Mouse (Mus musculus) lung, postnatal 0 days (tissue): ENCODE measurements around the gene Smad5. TPM values are rescaled to one million over a fixed set of nuclear protein-coding genes. Genes with fewer than 3 reads are reported as not detected.

ENCODE experiments used
- ATAC-seq: fragments of 200-750 bp; cut with Nextera tagmentation; 2 replicates; pipeline ENCODE4 v1.8.0; 2017; ENCODE audit warnings: moderate library complexity
- DNase-seq: peaks from one replicate; pipeline ENCODE4 v3.0.0-alpha.2; 2016; ENCODE audit warnings: low spot score
- H3K27ac ChIP-seq: fragments of 300-500 bp; sonication (generic); 2 replicates; pipeline ENCODE4 v1.5.1; 2014; ENCODE audit warnings: antibody characterized with exemption, mild to moderate bottlenecking, low read length, mixed read lengths
- H3K27me3 ChIP-seq: fragments of 300-500 bp; sonication (generic); replicated peaks from 2 replicates; pipeline ENCODE4 v1.6.1; 2014; ENCODE audit warnings: low read length, mixed read lengths; ENCODE audit not compliant: insufficient read depth
- H3K36me3 ChIP-seq: fragments of 300-500 bp; sonication (generic); 2 replicates; pipeline ENCODE4 v1.6.1; 2014; ENCODE audit warnings: low read length, mixed read lengths; ENCODE audit not compliant: insufficient read depth
- H3K4me1 ChIP-seq: fragments of 300-500 bp; sonication (generic); 2 replicates; pipeline ENCODE4 v1.6.1; 2014; ENCODE audit warnings: antibody characterized with exemption, low read depth, low read length, mixed read lengths; ENCODE audit not compliant: insufficient read depth
- H3K4me2 ChIP-seq: fragments of 300-500 bp; sonication (generic); replicated peaks from 2 replicates; pipeline ENCODE4 v1.6.1; 2014; ENCODE audit warnings: low read depth, mild to moderate bottlenecking, low read length, moderate library complexity, mixed read lengths
- H3K4me3 ChIP-seq: fragments of 300-500 bp; sonication (generic); 2 replicates; pipeline ENCODE4 v1.5.1; 2014; ENCODE audit warnings: low read depth, low read length
- H3K9ac ChIP-seq: fragments of 300-500 bp; sonication (generic); replicated peaks from 2 replicates; pipeline ENCODE4 v1.6.1; 2014; ENCODE audit warnings: low read depth, mild to moderate bottlenecking
- H3K9me3 ChIP-seq: fragments of 300-500 bp; sonication (generic); 2 replicates; pipeline ENCODE4 v1.6.1; 2016; ENCODE audit warnings: low read length, mixed read lengths
- CTCF ChIP-seq: IDR thresholded peaks from 2 replicates; pipeline ENCODE4 v1.5.1; 2016; ENCODE audit warnings: antibody characterized with exemption, mild to moderate bottlenecking
- EP300 ChIP-seq: IDR thresholded peaks from 2 replicates; pipeline ENCODE4 v1.6.1; 2016; ENCODE audit warnings: antibody characterized with exemption, mild to moderate bottlenecking, control low read depth
- WGBS: fragments of 180-500 bp; shearing (Covaris S2); extraction: QIAGEN DNeasy Blood & Tissue Kit; methylation state at CpG from one replicate; pipeline ENCODE4 v1.1.7; 2014; 5-methylcytosine and 5-hydroxymethylcytosine counted together
- polyA plus RNA-seq: library from polyadenylated mRNA; unstranded; fragments of >200 nt; fragmentation: Nextera tagmentation; extraction: Ambion mirVana; gene quantifications from 2 replicates; pipeline ENCODE4 v1.2.1, GENCODE M21; 2015

The Smad5 gene
- polyA plus RNA-seq, 1 experiment from 2014 or later = 16.6 TPM

DNA sequence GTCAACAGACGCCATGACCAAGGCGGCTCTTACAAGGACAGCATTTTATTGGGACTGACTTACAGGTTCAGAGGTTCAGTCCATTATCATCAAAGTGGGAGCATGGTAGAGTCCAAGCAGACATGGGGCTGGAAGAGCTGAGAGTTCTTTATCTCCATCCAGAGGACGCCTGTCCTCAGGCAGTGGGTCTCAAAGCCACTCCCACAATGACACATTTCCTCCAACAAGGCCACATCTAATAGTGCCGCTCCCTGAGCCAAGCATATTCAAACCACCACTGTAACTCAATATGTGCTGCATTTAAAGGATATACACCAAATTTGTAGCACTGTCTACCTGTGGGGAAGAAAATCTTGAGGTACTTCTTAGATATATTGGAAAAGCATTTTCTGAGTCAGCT is 31.8 kb downstream of the Smad5 start:
- 74% methylated on average over 4 of the region's 4 CpGs for WGBS

DNA sequence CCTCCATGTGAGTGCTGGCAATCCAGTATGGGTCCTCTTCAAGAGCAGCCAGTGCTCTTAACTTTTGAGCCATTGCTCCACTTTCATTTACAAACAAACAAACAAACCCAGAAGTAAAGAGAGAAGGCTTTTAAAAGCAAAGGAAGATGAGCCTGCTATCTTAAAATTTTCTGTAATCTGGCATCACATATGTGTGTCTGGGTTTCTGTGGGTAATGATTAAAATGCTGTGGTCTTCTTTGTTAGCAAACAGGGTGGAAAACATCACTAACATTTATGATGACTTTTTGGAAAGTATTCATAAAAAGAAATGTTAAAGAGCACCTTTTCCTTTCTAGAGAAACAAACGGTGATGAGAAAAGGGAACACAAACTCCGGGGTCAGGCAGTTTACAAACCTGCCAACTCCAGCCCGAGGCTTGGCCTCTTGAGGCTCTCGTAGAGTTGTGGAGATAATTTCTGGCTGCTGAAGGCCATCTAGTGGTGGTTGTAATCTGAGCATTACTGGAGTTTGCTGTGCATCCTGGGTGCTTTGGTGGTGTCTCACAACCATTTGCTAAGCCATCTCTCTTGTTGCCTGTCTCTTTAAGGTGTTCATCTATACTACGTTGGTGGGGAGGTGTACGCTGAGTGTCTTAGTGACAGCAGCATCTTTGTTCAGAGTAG is 32.5 kb downstream of the Smad5 start:
- H3K9ac ChIP-seq = no peak overlapping the region
- no peak overlapping the region for H3K4me3 ChIP-seq
- peak; percentile 57 for ATAC-seq
- no peak for TF ChIP-seq EP300
- TF ChIP-seq CTCF = peak; percentile 79
- H3K36me3 ChIP-seq = peaks cover 17% of the 10 kb centered on the region
- H3K27ac ChIP-seq = no peak overlapping the region
- 38% methylated on average over 6 of the region's 6 CpGs for WGBS
- no peaks in the 10 kb centered on the region for H3K27me3 ChIP-seq
- no peaks in the 10 kb centered on the region for H3K4me1 ChIP-seq
- no peak overlapping the region for H3K4me2 ChIP-seq
- DNase-seq = peak; percentile 71
- H3K9me3 ChIP-seq = no peaks in the 10 kb centered on the region

More for the DNA sequence above, 31.8 kb downstream of the Smad5 start:
- no peak overlapping the region for H3K27ac ChIP-seq
- DNase-seq (no peak), ATAC-seq (no peak; the same call in 1 of the 2 replicates)
- H3K9me3 ChIP-seq = no peaks in the 10 kb centered on the region
- no peak overlapping the region for H3K9ac ChIP-seq
- H3K4me2 ChIP-seq = no peak overlapping the region
- no peak overlapping the region for H3K4me3 ChIP-seq
- H3K4me1 ChIP-seq = no peaks in the 10 kb centered on the region
- no peak for TF ChIP-seq EP300
- TF ChIP-seq CTCF = no peak
- peaks cover 17% of the 10 kb centered on the region for H3K36me3 ChIP-seq
- no peaks in the 10 kb centered on the region for H3K27me3 ChIP-seq

DNA sequence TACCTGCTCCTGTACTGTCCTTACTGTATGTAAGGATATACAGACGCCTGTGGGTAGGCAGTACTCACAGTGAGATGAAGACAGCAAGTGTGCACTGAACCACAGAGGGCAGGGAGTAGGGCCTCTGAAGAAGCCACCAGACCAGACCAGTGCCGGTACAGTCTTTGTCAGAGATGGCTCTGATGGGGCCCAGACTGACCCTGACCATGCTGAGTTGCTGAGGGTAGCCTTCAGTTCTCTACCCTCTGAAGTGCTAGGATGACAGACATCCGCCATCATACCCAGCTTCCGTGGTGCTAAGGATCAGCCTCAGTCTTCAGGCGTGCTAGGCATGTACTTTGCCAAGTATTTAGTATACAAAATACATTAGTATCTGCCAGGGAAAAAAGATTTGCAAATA is 36.7 kb downstream of the Smad5 start:
- Histone ChIP-seq H3K27me3 (no peaks in the 10 kb centered on the region), H3K9ac (no peak overlapping the region), H3K27ac (no peak overlapping the region), H3K4me2 (no peak overlapping the region), H3K9me3 (no peaks in the 10 kb centered on the region), H3K4me1 (no peaks in the 10 kb centered on the region), H3K36me3 (peaks cover 6% of the 10 kb centered on the region; the same call in 1 of the 2 replicates), H3K4me3 (no peak overlapping the region)
- TF ChIP-seq CTCF (no peak), EP300 (no peak)
- no peak for ATAC-seq
- 88% methylated on average over 5 of the region's 5 CpGs for WGBS
- DNase-seq = no peak

DNA sequence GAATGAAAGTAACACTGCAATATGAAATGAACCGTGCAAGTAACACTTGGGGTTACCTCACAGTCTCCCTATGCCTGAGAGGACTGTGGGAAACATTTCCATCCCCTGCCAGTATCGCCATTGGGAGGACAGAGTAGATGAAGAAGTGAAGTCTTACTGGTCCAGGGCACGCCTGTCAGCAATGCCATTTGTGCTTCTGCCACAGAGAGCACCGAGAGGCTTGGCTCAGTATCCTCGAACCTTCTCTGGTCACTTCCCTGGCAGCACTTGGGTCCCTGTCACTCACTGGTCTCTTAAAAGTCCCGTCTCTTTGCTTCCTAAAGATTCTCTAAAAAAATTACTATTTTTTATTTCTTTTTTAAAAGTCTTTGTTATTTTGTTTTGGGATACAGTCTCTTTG is 37.7 kb downstream of the Smad5 start:
- Histone ChIP-seq H3K9ac (no peak overlapping the region), H3K27me3 (no peaks in the 10 kb centered on the region), H3K4me3 (no peak overlapping the region), H3K27ac (no peak overlapping the region), H3K4me1 (no peaks in the 10 kb centered on the region), H3K36me3 (peaks cover 6% of the 10 kb centered on the region; the same call in 1 of the 2 replicates), H3K9me3 (no peaks in the 10 kb centered on the region), H3K4me2 (no peak overlapping the region)
- WGBS = 83% methylated on average over 6 of the region's 6 CpGs
- ATAC-seq (no peak), DNase-seq (no peak)
- TF ChIP-seq EP300 = no peak
- no peak for TF ChIP-seq CTCF

DNA sequence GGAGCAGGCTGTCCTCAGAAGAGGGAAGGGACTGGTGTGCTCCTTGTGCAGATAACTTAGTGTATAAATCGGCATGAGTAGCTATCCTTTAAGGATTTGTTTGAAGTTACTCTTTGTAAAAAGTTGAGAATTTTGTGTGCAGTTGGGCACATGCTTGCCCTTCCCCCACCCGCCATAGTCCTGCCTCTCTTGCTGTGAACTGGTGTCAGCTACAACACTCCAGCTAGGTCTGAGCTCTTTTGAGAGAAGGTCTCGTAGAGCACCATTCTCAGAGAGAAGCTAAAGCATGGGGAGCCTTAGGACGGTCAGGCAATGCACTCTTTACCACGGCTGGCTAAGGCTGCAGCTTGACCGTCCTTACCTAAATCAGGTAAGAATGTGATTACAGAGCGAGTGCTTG is 38.9 kb downstream of the Smad5 start:
- Histone ChIP-seq H3K4me3 (no peak overlapping the region), H3K27ac (no peak overlapping the region), H3K9ac (no peak overlapping the region), H3K9me3 (no peaks in the 10 kb centered on the region), H3K27me3 (no peaks in the 10 kb centered on the region), H3K36me3 (no peaks in the 10 kb centered on the region; the same call in 1 of the 2 replicates), H3K4me2 (no peak overlapping the region), H3K4me1 (no peaks in the 10 kb centered on the region; the same call in 1 of the 2 replicates)
- DNase-seq (no peak), ATAC-seq (no peak)
- WGBS = 71% methylated on average over 7 of the region's 7 CpGs
- TF ChIP-seq EP300 (no peak), CTCF (no peak)

DNA sequence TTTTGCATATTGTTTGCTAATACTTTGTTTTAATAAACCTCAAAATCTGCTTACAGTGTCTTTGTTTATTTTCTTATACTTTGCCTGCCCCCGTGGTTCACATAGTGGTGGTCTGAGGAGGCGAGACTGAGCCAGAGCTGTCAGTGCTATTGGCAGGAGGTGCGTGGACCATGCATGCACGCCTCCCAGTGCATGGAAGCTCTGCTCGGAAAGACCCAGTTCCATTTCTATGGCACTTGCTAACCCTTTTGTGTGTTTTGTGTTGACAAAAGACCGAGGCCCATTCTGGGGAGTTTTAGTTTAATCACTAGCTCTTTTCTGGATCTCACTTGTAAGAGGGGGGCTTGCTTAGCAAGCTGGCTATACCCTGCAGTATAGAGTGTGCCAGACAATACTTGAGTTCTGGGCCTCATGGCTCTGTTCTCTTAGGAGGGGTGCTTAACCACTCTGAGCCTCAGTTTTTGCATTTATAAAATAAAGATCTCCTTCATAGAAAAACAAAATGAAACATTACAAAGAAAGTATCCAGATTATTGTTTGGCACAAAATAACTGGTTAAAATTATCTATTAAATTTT is 39.6 kb downstream of the Smad5 start:
- H3K4me2 ChIP-seq = no peak overlapping the region
- WGBS = 56% methylated on average over 6 of the region's 6 CpGs
- no peak overlapping the region for H3K9ac ChIP-seq
- no peak for TF ChIP-seq CTCF
- TF ChIP-seq EP300 = no peak
- H3K4me3 ChIP-seq = no peak overlapping the region
- H3K9me3 ChIP-seq = no peaks in the 10 kb centered on the region
- no peak for DNase-seq
- H3K36me3 ChIP-seq = no peaks in the 10 kb centered on the region; the same call in 1 of the 2 replicates
- H3K4me1 ChIP-seq = no peaks in the 10 kb centered on the region; the same call in 1 of the 2 replicates
- no peak for ATAC-seq
- no peaks in the 10 kb centered on the region for H3K27me3 ChIP-seq
- H3K27ac ChIP-seq = no peak overlapping the region
